Mouse (Mus musculus): ENCODE measurements around the gene Pcdh20.

Gene Pcdh20

GRCm38 (mm10) chr14:88470495-88471434, at the start of gene Pcdh20:
TSS of gene Pcdh20 (minus strand) at chr14:88471396.
- peak; percentile 70 for DNase-seq (ENCODE audit: low read depth, low spot score)

GRCm38 (mm10) chr14:88479909-88480308, 8.7 kb upstream of the Pcdh20 start:
- DNase-seq (ENCODE audit: low read depth, low spot score) = no peak

- no peak for DNase-seq (ENCODE audit: low read depth, low spot score)
Observed at GRCm38 (mm10) chr14:88469956-88470355, 1.2 kb downstream of the Pcdh20 start.

- DNase-seq (ENCODE audit: low read depth, low spot score) = peak; percentile 41
Observed at GRCm38 (mm10) chr14:88469361-88469760, 1.8 kb downstream of the Pcdh20 start.

DNA sequence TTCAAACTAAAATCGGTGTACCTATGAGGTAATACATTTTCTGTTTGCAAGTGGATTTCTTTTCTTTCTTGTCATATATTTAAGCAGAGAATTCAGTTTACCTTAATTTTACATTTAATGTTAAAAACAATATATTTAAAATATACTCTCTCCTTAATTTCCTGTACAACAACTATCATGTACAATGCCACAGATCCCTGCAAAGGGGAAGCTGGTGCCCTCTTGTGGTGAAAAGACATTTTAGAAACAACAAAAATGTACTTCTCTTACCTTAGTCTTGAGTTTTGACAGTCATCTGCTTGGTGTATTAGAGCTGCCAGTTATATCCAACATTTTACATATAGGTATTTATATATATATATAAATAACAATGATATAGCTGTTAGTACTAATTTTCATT, 4.8 kb downstream of the Pcdh20 start:
- DNase-seq (ENCODE audit: low read depth, low spot score) = no peak

GRCm38 (mm10) chr14:88464356-88464755, 6.8 kb downstream of the Pcdh20 start:
- DNase-seq (ENCODE audit: low read depth, low spot score) = no peak

DNA sequence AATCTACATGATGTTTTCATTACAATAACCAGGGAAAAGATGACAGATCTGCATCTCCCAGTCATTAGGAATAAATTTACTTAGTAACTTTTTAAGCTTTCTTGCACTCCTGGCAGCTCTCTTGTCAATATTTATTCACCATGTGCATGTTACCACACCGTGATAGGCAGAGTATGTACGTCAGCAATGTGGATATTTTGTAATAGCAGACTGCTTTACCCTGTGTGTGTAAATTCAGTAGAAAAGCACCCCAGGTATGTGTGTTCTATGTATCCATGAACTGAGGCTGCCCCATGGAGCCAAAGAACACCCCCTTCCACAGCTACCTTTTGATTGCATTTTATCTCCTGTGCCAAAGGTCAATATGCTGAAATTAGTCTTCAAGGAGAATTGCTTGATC, 7.8 kb downstream of the Pcdh20 start:
- no peak for DNase-seq (ENCODE audit: low read depth, low spot score)

DNA sequence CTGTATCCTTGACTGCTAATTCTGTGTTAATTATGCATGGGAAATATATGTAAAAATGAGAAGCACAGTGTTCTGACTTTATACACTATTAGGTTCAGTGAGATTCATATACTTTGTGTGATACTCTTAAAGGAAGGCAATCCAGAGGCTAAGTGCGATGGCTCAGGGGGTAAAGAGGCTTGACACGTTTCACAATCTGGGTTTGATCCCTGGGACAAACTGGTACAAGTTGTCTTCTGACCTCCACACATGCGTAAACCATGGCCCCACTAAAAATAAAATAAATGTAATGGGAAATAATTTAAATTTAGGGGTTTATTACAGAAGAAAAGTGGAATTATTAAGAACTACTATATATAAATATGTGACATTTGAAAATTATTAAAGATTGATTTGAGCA, 8.3 kb downstream of the Pcdh20 start:
- DNase-seq (ENCODE audit: low read depth, low spot score) = no peak

GRCm38 (mm10) chr14:88460705-88461104, 10.5 kb downstream of the Pcdh20 start:
- no peak for DNase-seq (ENCODE audit: low read depth, low spot score)

DNA sequence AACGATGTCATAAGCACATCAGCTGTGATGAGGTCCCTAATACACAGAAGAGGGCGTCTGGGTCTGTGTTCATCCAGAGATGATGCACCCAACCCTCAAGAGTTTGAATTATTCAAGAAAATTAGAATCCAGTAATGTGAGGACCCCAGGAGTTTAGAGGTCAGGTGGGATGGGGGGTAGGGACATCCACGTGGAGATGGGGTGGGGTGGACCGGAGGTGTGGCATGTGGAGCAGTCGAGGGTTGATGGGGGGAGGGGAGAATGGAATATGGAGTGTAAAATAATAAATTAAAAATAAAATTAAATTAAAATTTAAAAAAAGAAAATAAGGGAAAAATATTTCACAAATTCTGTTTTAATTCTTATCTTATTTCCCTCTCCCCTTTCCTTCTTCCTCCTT, 27.9 kb downstream of the Pcdh20 start:
- no peak for DNase-seq (ENCODE audit: low read depth, low spot score)

DNA sequence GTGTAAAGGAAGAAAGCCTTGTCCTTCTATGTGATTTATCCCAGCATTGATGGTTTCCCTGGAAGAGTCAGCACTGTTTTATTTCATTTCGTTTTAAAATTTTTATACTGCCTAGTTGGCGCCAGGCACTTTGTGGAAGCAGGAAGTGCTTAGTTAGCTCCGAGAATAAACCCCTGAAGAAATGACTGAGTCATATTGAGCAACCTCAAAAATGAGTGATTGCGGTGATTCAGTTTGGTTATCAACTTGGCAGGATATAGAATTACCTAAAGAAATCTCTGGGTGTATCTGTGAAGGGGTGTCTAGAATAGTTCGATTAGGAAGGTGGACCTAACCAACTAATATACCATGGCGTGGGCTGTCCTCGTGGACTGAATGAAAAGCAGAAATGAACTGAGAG, 41.8 kb downstream of the Pcdh20 start:
- DNase-seq (ENCODE audit: low read depth, low spot score) = no peak

DNA sequence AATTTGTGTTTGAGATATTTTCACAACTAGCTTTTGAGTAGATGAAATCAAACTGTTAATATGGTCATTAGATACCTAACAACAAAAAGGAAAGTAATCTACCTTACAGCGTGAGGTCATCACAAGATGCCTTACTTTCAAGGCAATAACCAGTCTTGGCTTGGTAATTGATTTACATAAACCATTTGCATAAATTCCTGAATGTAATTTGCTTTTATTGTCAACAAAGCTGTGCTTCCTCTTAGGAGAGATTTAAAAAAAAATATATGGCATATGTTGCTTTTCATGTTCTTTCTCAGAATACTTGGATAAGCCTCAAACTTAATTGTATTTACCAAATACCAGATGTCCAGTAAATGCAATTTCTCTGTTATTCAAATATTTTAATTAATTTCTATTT, 43.8 kb downstream of the Pcdh20 start:
- DNase-seq (ENCODE audit: low read depth, low spot score) = no peak
